ENCODE assay signal across 25 mouse cellular contexts in genomic region chr2:110232252-110232651, GRCm38 (mm10).
DNase-seq lines count a peak whose midpoint lies in the region; TF ChIP-seq lines count a peak whose summit lies in the region.
"Had no signal": no experiment of that assay in that cellular context is flagged by ENCODE, and none has a peak within 500 bp of the region (broad histone marks: within the 10 kb centered on the region; RNA-seq: fewer than 3 reads in every experiment).

No protein-coding gene starts in this region.

- H3K4me3 ChIP-seq in MEL (ENCODE audit: control insufficient read depth in 1 of 2, insufficient read depth in 1 of 2, low read depth in 2 of 2, low read length in 2 of 2) = peak overlapping the region; percentile 59 to 62
- H3K4me3 ChIP-seq: embryonic facial prominence, embryonic 12.5 days; embryonic facial prominence, embryonic 15.5 days; gastrocnemius, adult 2 months; heart, adult 2 months; heart, embryonic 10.5 days; heart, embryonic 13.5 days; hindbrain, embryonic 15.5 days had no signal

- H3K27me3 ChIP-seq in MEL (ENCODE audit: control insufficient read depth in 1 of 2, insufficient read depth in 2 of 2, low read length in 2 of 2) = no peaks in the 10 kb centered on the region
- H3K27me3 ChIP-seq: embryonic facial prominence, embryonic 15.5 days; heart, embryonic 13.5 days; hindbrain, embryonic 15.5 days; Patski had no signal

- peak overlapping the region; percentile 25; the same call in 1 of the 2 replicates for H3K9ac ChIP-seq in MEL (ENCODE audit: control insufficient read depth, low read depth, low read length, poor library complexity, severe bottlenecking)
- H3K9ac ChIP-seq: embryonic facial prominence, embryonic 12.5 days; embryonic facial prominence, embryonic 15.5 days; forebrain, postnatal 0 days; heart, embryonic 13.5 days; hindbrain, embryonic 15.5 days had no signal

- no peak for TF ChIP-seq RAD21 in MEL (IDR thresholded peaks at IDR 0.05; ENCODE audit: low read depth, low read length)

- no peaks in the 10 kb centered on the region for H3K79me2 ChIP-seq in MEL (ENCODE audit: control insufficient read depth, insufficient read depth, low read length, poor library complexity)

- peak; percentile 4 for DNase-seq in lung, postnatal 36 days
- no peak for DNase-seq in lung, postnatal 25 days (ENCODE audit: low spot score)
- peak; percentile 64 for DNase-seq in MEL (ENCODE audit: low read depth, low spot score)
- peak; percentile 5 for DNase-seq in ZHBTc4 (ENCODE audit: low read depth, low spot score)
- no peak for DNase-seq in left cerebral cortex, postnatal 25 days (ENCODE audit: low spot score in 2 of 2)
- DNase-seq in spleen, postnatal 36 days (ENCODE audit: low spot score in 2 of 2) = no peak
- DNase-seq: adrenal gland, adult 8-10 months; adrenal gland, postnatal 25 days; B cell, adult 2 months; cerebellum, adult 11-12 months; cerebellum, adult 8-10 months; cerebellum, postnatal 10 days; cerebellum, postnatal 36 days; forebrain, postnatal 0 days; gastrocnemius, adult 2 months; gastrocnemius, postnatal 25 days; heart, adult 2 months; heart, postnatal 14 days; heart, postnatal 4 days had no signal

- no peak overlapping the region for H3K27ac ChIP-seq in MEL (ENCODE audit: control insufficient read depth, low read depth, low read length)
- H3K27ac ChIP-seq: embryonic facial prominence, embryonic 12.5 days; embryonic facial prominence, embryonic 15.5 days; gastrocnemius, adult 2 months; heart, adult 2 months; heart, embryonic 10.5 days; heart, embryonic 13.5 days; hindbrain, embryonic 15.5 days had no signal

- H3K9me3 ChIP-seq in MEL (replicated peaks; ENCODE audit: insufficient read depth, low read length) = no peaks in the 10 kb centered on the region
- H3K9me3 ChIP-seq: embryonic facial prominence, embryonic 12.5 days; embryonic facial prominence, embryonic 15.5 days; heart, embryonic 10.5 days; heart, embryonic 13.5 days; hindbrain, embryonic 15.5 days had no signal

- TF ChIP-seq POLR2A in MEL (IDR thresholded peaks at IDR 0.05; ENCODE audit: control insufficient read depth in 1 of 2, insufficient read depth in 1 of 2, low read depth in 1 of 2, low read length in 2 of 2, poor library complexity in 1 of 2) = no peak

- intact Hi-C loops in left cerebral cortex, postnatal 25 days (cut with DNase I) = loop anchor here (5.0 kb wide), 2 partner anchors 750 to 825 kb away; no protein-coding TSS in a partner anchor

- no peak for TF ChIP-seq CTCF in MEL (IDR thresholded peaks at IDR 0.05 in 2 of 3, conservative IDR thresholded peaks at IDR 0.05 in 1 of 3; ENCODE audit: control insufficient read depth in 1 of 3, insufficient read depth in 1 of 3, low read depth in 2 of 3, low read length in 3 of 3, poor library complexity in 1 of 3, severe bottlenecking in 1 of 3)

- peaks cover 0 to 3% of the 10 kb centered on the region in 2 experiments; a peak in 1 of 4 replicates for H3K4me1 ChIP-seq in MEL (ENCODE audit: control insufficient read depth in 1 of 2, insufficient read depth in 2 of 2, low read length in 2 of 2)
- H3K4me1 ChIP-seq: embryonic facial prominence, embryonic 15.5 days; heart, embryonic 10.5 days; heart, embryonic 13.5 days; hindbrain, embryonic 15.5 days had no signal

- H3K36me3 ChIP-seq in MEL (ENCODE audit: control insufficient read depth in 1 of 2, insufficient read depth in 2 of 2, low read length in 2 of 2) = no peaks in the 10 kb centered on the region
- H3K36me3 ChIP-seq: embryonic facial prominence, embryonic 12.5 days; embryonic facial prominence, embryonic 15.5 days; heart, embryonic 10.5 days; heart, embryonic 13.5 days; hindbrain, embryonic 15.5 days had no signal

- no peak for TF ChIP-seq EP300 in MEL (IDR thresholded peaks at IDR 0.05; ENCODE audit: low read depth in 1 of 2, low read length in 2 of 2)

TF ChIP-seq in MEL, 35 proteins besides CTCF, POLR2A, EP300 and RAD21:
- TF ChIP-seq ZNF384 (IDR thresholded peaks at IDR 0.05; ENCODE audit: low read depth, low read length) (no peak), USF2 (IDR thresholded peaks at IDR 0.05; ENCODE audit: borderline replicate concordance in 1 of 2, insufficient read depth in 1 of 2, low read depth in 1 of 2, low read length in 2 of 2) (peak in 1 of 2 experiments; percentile 42; a peak in 1 of 4 replicates), ZC3H11A (IDR thresholded peaks at IDR 0.05; ENCODE audit: low read depth, low read length) (no peak), ZMIZ1 (IDR thresholded peaks at IDR 0.05; ENCODE audit: low read depth, low read length) (no peak), MEF2A (IDR thresholded peaks at IDR 0.05; ENCODE audit: extremely low read depth, insufficient replicate concordance, low read depth, low read length, poor library complexity, severe bottlenecking) (no peak), MAFK (IDR thresholded peaks at IDR 0.05; ENCODE audit: borderline replicate concordance, low read depth, low read length) (no peak), SIN3A (IDR thresholded peaks at IDR 0.05; ENCODE audit: low read length) (no peak), USF1 (IDR thresholded peaks at IDR 0.05; ENCODE audit: low read depth, low read length) (peak; percentile 83), MAX (IDR thresholded peaks at IDR 0.05; ENCODE audit: low read length) (no peak), NELFE (IDR thresholded peaks at IDR 0.05; ENCODE audit: low read depth, low read length) (no peak)

Comparison
In these comparisons a context has a peak if more than half of its experiments do, and no peak if none do; other contexts are left out.
1. DNase-seq: peak in lung, postnatal 36 days (single experiment), MEL (single experiment) and ZHBTc4 (single experiment); none in lung, postnatal 25 days (single experiment), left cerebral cortex, postnatal 25 days (0 of 2) and spleen, postnatal 36 days (0 of 2).